23 mouse cellular contexts compared by ENCODE assay signal in genomic region chr9:57867880-57868279, GRCm38 (mm10).
"Had no signal": no experiment of that assay in that cellular context is flagged by ENCODE, and none has a peak within 500 bp of the region (broad histone marks: within the 10 kb centered on the region; RNA-seq: fewer than 3 reads in every experiment).

No protein-coding gene starts in this region.

- H3K4me3 ChIP-seq: kidney, embryonic 15.5 days; limb, embryonic 10.5 days; limb, embryonic 13.5 days; liver, embryonic 12.5 days; liver, embryonic 15.5 days; lung, embryonic 15.5 days; megakaryocyte, embryonic 14.5 days; midbrain, embryonic 10.5 days; neural tube, embryonic 12.5 days; neural tube, embryonic 15.5 days; stomach, embryonic 15.5 days had no signal

- DNase-seq: kidney, adult 11 months; kidney, adult 8-10 months; kidney, postnatal 10 days; kidney, postnatal 36 days; layer of hippocampus, postnatal 36 days; liver; lung, adult 18-20 months; lung, postnatal 10 days; lung, postnatal 36 days; midbrain, embryonic 14.5 days; spleen, adult 18-20 months; thymus, postnatal 36 days had no signal

- ATAC-seq: liver, embryonic 12.5 days had no signal

- H3K27ac ChIP-seq: kidney, embryonic 15.5 days; limb, embryonic 10.5 days; limb, embryonic 13.5 days; liver, embryonic 12.5 days; liver, embryonic 15.5 days; lung, embryonic 15.5 days; midbrain, embryonic 10.5 days; neural tube, embryonic 12.5 days; neural tube, embryonic 15.5 days; stomach, embryonic 15.5 days had no signal
